Mouse (Mus musculus): Measurements from ENCODE around the gene Prl4a1.
"Not testable (repeated sequence)": the region's sequence is repeated elsewhere in the genome, so short reads cannot be mapped to it uniquely, and the experiment has no call there.

DNA sequence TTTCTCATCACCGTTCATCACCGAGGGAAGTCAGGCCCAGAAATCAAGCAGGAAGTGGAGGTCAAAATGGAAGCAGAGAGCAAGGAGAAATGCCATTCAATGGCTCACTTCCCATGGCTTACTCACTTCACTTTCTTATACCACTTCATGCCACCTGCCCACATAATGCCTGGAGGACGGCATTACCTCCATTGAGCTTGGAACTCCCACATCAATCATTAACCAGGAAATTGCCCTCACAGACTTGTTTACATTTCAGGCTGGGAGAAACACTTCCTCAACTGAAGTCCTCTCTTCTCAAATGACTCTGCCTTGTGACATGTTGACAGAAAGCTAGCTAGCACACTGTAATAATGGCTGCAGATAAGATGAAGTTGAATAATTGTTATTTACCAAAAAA, 19.5 kb upstream of the Prl4a1 start:
- not testable (repeated sequence) for TF ChIP-seq CTCF (conservative IDR thresholded peaks at IDR 0.05; ENCODE audit: insufficient read depth, insufficient read length, low read depth, low read length); POLR2A (IDR thresholded peaks at IDR 0.05; ENCODE audit: low read depth, low read length)
